Mouse (Mus musculus): ENCODE data around the gene Pip5k1c.

The Pip5k1c gene

DNA sequence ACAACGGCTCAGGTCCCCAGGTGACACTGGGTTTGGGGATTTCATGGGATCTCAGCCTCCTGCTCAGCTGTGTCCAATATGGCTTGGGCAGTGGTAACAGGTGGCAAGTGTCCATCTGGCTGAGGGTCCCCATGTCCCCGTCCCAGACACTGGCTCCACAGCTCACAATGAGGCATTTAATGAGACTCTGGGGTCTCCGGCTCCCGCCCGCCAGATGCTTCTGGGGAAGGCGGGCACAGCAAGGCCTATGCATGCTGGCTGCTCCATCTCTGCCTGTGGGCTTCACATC lies 74.4 kb downstream of the Pip5k1c start:
- no peak for DNase-seq (ENCODE audit: low spot score)
